Mouse (Mus musculus) stomach, embryonic 16.5 days (tissue): ENCODE results near the gene Dcaf10. TPM values are rescaled to one million over a fixed set of nuclear protein-coding genes. Genes with fewer than 3 reads are reported as not detected.

Experiments
- ATAC-seq: fragments of 200-750 bp; cut with Nextera tagmentation; 2 replicates; pipeline ENCODE4 v1.8.0; 2017; ENCODE audit warnings: moderate number of reproducible peaks, moderate TSS enrichment; ENCODE audit not compliant: insufficient read depth, low FRiP score
- H3K27ac ChIP-seq: fragments of 300-500 bp; sonication (generic); 2 replicates; pipeline ENCODE4 v1.5.1; 2014; ENCODE audit warnings: low read length
- H3K27me3 ChIP-seq: fragments of 300-500 bp; sonication (generic); 2 replicates; pipeline ENCODE4 v1.6.1; 2014; ENCODE audit warnings: low read length, control low read depth, mixed read lengths; ENCODE audit not compliant: control insufficient read depth, insufficient read depth
- H3K36me3 ChIP-seq: fragments of 300-500 bp; sonication (generic); 2 replicates; pipeline ENCODE4 v1.6.1; 2014; ENCODE audit warnings: low read length; ENCODE audit not compliant: control insufficient read depth, insufficient read depth
- H3K4me1 ChIP-seq: fragments of 300-500 bp; sonication (generic); 2 replicates; pipeline ENCODE4 v1.6.1; 2014; ENCODE audit warnings: low read length, control low read depth, mixed read lengths; ENCODE audit not compliant: control insufficient read depth, insufficient read depth
- H3K4me2 ChIP-seq: fragments of 300-500 bp; sonication (generic); 2 replicates; pipeline ENCODE4 v1.6.1; 2014; ENCODE audit warnings: low read depth, low read length, mixed read lengths
- H3K4me3 ChIP-seq: fragments of 300-500 bp; sonication (generic); replicated peaks from 2 replicates; pipeline ENCODE4 v1.5.1; 2014; ENCODE audit warnings: mild to moderate bottlenecking, low read length
- H3K9ac ChIP-seq: fragments of 300-500 bp; sonication (generic); 2 replicates; pipeline ENCODE4 v1.6.1; 2014; ENCODE audit warnings: low read length
- H3K9me3 ChIP-seq: fragments of 300-500 bp; sonication (generic); replicated peaks from 2 replicates; pipeline ENCODE4 v1.6.1; 2016; ENCODE audit warnings: low read length, control low read depth; ENCODE audit not compliant: control insufficient read depth
- WGBS: fragments of 180-500 bp; shearing (Covaris S2); extraction: QIAGEN DNeasy Blood & Tissue Kit; methylation state at CpG from one replicate; pipeline ENCODE4 v1.1.7; 2014; 5-methylcytosine and 5-hydroxymethylcytosine counted together
- microRNA-seq: library from miRNA; unstranded; fragments of <30 nt; microRNA quantifications from one replicate; pipeline ENCODE4, GENCODE M21; 2016
- polyA plus RNA-seq: library from polyadenylated mRNA; unstranded; fragments of >200 nt; fragmentation: Nextera tagmentation; extraction: Ambion mirVana; gene quantifications from 2 replicates; pipeline ENCODE4 v1.2.1, GENCODE M21; 2015

The Dcaf10 gene
- polyA plus RNA-seq, 1 experiment from 2014 or later: 8.0 TPM

- peaks cover 20% of the 10 kb centered on the region; the same call in 1 of the 2 replicates for H3K4me1 ChIP-seq
- H3K4me3 ChIP-seq: no peak overlapping the region
- H3K27ac ChIP-seq: peak overlapping the region; percentile 56
- no peaks in the 10 kb centered on the region for H3K9me3 ChIP-seq
- no peaks in the 10 kb centered on the region for H3K36me3 ChIP-seq
- WGBS: 80% methylated on average over 11 of the region's 11 CpGs
- H3K4me2 ChIP-seq: no peak overlapping the region
- H3K27me3 ChIP-seq: no peaks in the 10 kb centered on the region
- peak overlapping the region; percentile 22; the same call in 1 of the 2 replicates for H3K9ac ChIP-seq
- no peak for ATAC-seq
These were observed 79.8 kb downstream of the Dcaf10 start for GRCm38 (mm10) chr4:45421519-45422260.

GRCm38 (mm10) chr4:45422640-45423039 lies 80.7 kb downstream of the Dcaf10 start:
- 0 out of 2 replicates have a peak, but pooled peaks have one; percentile 19 for ATAC-seq
- Histone ChIP-seq H3K4me1 (peaks cover 20% of the 10 kb centered on the region; the same call in 1 of the 2 replicates), H3K9ac (no peak overlapping the region; the same call in 1 of the 2 replicates), H3K27me3 (no peaks in the 10 kb centered on the region), H3K27ac (peak overlapping the region; percentile 25; the same call in 1 of the 2 replicates), H3K4me3 (no peak overlapping the region), H3K4me2 (no peak overlapping the region), H3K9me3 (no peaks in the 10 kb centered on the region), H3K36me3 (no peaks in the 10 kb centered on the region)
- 72% methylated on average over 10 of the region's 10 CpGs for WGBS

GRCm38 (mm10) chr4:45423406-45423805 lies 81.5 kb downstream of the Dcaf10 start:
- peak overlapping the region; percentile 10; the same call in 1 of the 2 replicates for H3K27ac ChIP-seq

GRCm38 (mm10) chr4:45426724-45427457 lies 85.0 kb downstream of the Dcaf10 start:
- H3K36me3 ChIP-seq: no peaks in the 10 kb centered on the region
- H3K9ac ChIP-seq: no peak overlapping the region
- no peak for ATAC-seq
- 0 out of 2 replicates have a peak, but pooled peaks cover 7% of the 10 kb centered on the region for H3K4me1 ChIP-seq
- H3K4me2 ChIP-seq: no peak overlapping the region
- H3K4me3 ChIP-seq: no peak overlapping the region
- 68% methylated on average over 13 of the region's 13 CpGs for WGBS
- H3K9me3 ChIP-seq: no peaks in the 10 kb centered on the region
- H3K27me3 ChIP-seq: no peaks in the 10 kb centered on the region
- no peak overlapping the region for H3K27ac ChIP-seq

More at GRCm38 (mm10) chr4:45423406-45423805, 81.5 kb downstream of the Dcaf10 start:
- H3K4me1 ChIP-seq: peaks cover 20% of the 10 kb centered on the region; the same call in 1 of the 2 replicates
- H3K9ac ChIP-seq: 0 out of 2 replicates have a peak overlapping the region, but pooled peaks have one; percentile 18
- H3K4me2 ChIP-seq: no peak overlapping the region
- no peaks in the 10 kb centered on the region for H3K36me3 ChIP-seq
- 0 out of 2 replicates have a peak, but pooled peaks have one; percentile 53 for ATAC-seq
- no peaks in the 10 kb centered on the region for H3K9me3 ChIP-seq
- H3K27me3 ChIP-seq: no peaks in the 10 kb centered on the region
- no peak overlapping the region for H3K4me3 ChIP-seq
- WGBS: 30% methylated on average over 8 of the region's 8 CpGs

Small RNA genes within 50 kb of the gene (microRNA-seq; reads per million reads assigned to microRNA genes)
- gene Gm25692: not detected

Other genes starting within 250 kb of the Dcaf10 start
- gene Tomm5, start 234.0 kb upstream of the Dcaf10 start, polyA plus RNA-seq: 220 and 253 TPM in 2 replicates
- 0.95 and 1.6 TPM in 2 replicates for gene Frmpd1, start 157.2 kb upstream of the Dcaf10 start, polyA plus RNA-seq
- gene Trmt10b, start 45.0 kb upstream of the Dcaf10 start, polyA plus RNA-seq: 14.0 and 14.8 TPM in 2 replicates
- gene Exosc3, start 631 bp downstream of the Dcaf10 start, polyA plus RNA-seq: 66.0 and 67.5 TPM in 2 replicates
- gene Slc25a51, start 66.7 kb downstream of the Dcaf10 start, polyA plus RNA-seq: 62.0 and 65.5 TPM in 2 replicates
- 2.1 and 2.7 TPM in 2 replicates for gene Shb, start 190.4 kb downstream of the Dcaf10 start, polyA plus RNA-seq